Mouse (Mus musculus) C2C12 (cell line): ENCODE measurements around the gene Gm20388.

ENCODE experiments used
- CEBPB ChIP-seq: IDR thresholded peaks from one replicate; pipeline ENCODE4 v1.6.1; 2011; ENCODE audit warnings: low read depth, mild to moderate bottlenecking, control low read depth, moderate library complexity
- CTCF ChIP-seq: IDR thresholded peaks from one replicate; pipeline ENCODE4 v1.5.1; 2011; ENCODE audit not compliant: control insufficient read depth, insufficient read depth, insufficient read length
- FOSL1 ChIP-seq: IDR thresholded peaks from one replicate; pipeline ENCODE4 v1.8.0; 2011; ENCODE audit warnings: mild to moderate bottlenecking, low read length; ENCODE audit not compliant: poor library complexity, insufficient read depth, severe bottlenecking
- MAX ChIP-seq: IDR thresholded peaks from one replicate; pipeline ENCODE4 v1.6.1; 2011; ENCODE audit warnings: mild to moderate bottlenecking, control low read depth
- MYOD1 ChIP-seq: IDR thresholded peaks from one replicate; pipeline ENCODE4 v1.6.1; 2011; ENCODE audit warnings: low read depth; ENCODE audit not compliant: control insufficient read depth, insufficient read length
- MYOG ChIP-seq: IDR thresholded peaks from one replicate; pipeline ENCODE4 v1.6.1; 2011; ENCODE audit not compliant: control insufficient read depth, insufficient read length; ENCODE audit errors: extremely low read depth
- USF1 ChIP-seq: IDR thresholded peaks from one replicate; pipeline ENCODE4 v1.6.1; 2011; ENCODE audit warnings: low read depth, mild to moderate bottlenecking, control low read depth, moderate library complexity

- TF ChIP-seq CTCF = no peak
- TF ChIP-seq USF1 = no peak
- peak; percentile 64 for TF ChIP-seq MYOD1
- peak; percentile 91 for TF ChIP-seq CEBPB
- peak; percentile 40 for TF ChIP-seq MAX
- no peak for TF ChIP-seq MYOG
- TF ChIP-seq FOSL1 = peak; percentile 88
Observed at GRCm38 (mm10) chr8:122144729-122145311, 2234.2 kb downstream of the Gm20388 start.
